Mouse (Mus musculus): ENCODE data around the gene Zp2.

DNA sequence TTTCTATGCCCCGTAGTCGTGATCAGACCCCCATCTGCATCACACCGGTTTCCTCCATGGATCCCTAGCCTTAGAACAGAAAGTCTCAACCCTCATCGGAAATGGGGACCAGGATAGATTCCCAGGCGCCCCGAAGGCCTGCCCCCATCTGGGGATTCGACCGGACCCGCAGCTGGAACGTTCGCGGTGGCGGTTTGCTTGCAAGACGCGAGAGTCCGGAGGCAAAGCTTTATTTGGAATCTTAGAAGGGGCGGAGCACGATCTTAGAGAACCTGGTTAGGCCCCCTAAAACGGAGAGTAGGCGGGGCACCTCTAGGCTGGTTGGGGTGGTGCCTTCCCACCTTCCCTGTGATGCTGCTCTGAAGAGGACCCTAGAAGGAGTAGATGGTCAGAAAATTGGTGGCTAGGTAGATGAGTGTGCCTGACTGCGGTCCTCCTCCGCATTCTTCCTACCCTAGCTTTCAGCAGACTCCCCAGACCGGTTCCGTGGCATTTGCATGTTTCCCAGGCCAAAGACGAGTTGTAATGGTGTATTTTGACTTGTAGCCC, 42.0 kb downstream of the Zp2 start:
- TF ChIP-seq CTCF (IDR thresholded peaks at IDR 0.05; ENCODE audit: borderline replicate concordance, insufficient read depth, low read length): no peak
- TF ChIP-seq POLR2A (IDR thresholded peaks at IDR 0.05; ENCODE audit: low read depth, low read length): peak; percentile 47
